Mouse (Mus musculus) activated CD4-positive, CD25-positive, alpha-beta regulatory T cell, adult 4 months (primary cell): ENCODE measurements at regions not wholly inside any gene's neighbourhood (a gene's known extent, or its start where the extent isn't known, plus 50 kb on each side); places are given as distances from the start of the nearest gene placed in this dataset.

Experiments used
- ATAC-seq: one replicate; pipeline ENCODE4 v1.8.0; 2017

DNA sequence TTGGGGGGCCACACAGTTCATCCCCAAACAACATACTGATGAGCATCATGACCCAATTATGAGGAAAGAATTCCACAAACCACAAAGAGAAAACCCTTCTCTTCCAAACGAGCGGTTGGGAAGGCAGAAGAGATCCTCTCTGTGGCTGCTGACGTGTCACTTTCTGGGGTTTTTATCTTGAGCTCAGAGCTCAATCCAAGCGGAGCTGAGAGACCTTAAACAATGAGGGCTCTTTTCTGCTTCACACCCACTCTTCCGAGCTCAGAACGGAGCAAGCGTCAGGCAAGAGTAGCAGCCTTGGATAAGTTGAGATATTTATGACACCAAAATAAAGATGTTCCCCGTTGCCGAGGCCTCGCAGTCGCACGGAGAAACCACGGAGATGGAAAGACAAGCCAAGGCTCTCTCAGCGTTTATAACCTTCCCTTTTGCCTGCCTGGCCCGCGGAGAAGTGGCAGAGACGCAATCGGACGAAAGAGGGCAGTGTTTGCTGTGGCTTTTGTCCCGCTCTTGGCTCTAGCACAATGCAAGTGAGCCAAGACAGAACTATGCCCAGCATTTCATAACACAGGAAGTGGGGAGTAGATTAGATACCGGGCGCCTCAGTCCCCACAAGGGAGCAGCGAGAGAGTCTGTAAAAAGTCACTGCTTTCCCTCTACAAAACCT is 100.7 kb downstream of the Chic2 start:
- peak; percentile 96 for ATAC-seq

- no peak for ATAC-seq
Observed at GRCm38 (mm10) chr5:74941426-74941825, 103.1 kb downstream of the Chic2 start.

GRCm38 (mm10) chr5:74937416-74937940 is 107.1 kb downstream of the Chic2 start:
- no peak for ATAC-seq

GRCm38 (mm10) chr5:74936087-74936486 is 108.5 kb downstream of the Chic2 start:
- ATAC-seq, result no peak

GRCm38 (mm10) chr5:74935676-74936075 is 108.9 kb downstream of the Chic2 start:
- no peak for ATAC-seq

DNA sequence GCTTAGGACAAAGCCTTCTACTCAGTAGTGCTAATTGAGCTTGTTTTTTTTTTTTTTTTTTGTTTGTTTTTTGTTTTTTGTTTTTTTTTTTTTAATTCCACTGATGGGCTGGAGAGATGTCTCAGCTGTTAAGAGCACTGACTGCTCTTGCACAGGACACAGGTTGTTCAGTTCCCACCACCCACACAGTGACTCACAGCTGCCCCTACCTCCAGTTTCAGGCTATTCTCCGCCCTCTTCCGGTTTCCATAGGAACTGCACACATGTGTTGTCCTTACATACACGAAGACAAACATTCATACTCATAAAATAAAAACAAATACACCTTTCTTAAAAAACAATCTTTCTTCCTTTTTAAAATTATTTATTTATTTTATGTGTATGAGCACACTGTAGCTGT is 111.3 kb downstream of the Chic2 start:
- no peak for ATAC-seq

DNA sequence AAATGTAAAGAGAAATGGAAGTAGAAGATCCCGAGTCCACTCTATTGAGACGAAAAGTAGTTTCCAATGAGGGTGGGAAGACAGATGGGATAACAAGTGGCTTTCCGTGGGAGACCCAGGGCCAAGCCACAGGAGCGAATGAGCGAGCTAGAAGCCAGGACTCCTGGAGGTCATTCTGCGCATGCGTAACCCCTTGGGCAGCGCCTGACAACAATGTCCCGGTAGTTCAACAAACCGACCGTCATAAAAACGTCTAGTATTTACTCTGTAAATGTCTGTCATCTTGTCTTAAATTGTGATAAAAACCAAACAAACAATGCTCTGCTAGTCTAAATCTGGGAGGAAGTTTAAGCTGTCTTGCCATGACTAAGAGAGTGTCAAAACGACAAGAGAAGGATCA is 112.4 kb downstream of the Chic2 start:
- ATAC-seq, result no peak

DNA sequence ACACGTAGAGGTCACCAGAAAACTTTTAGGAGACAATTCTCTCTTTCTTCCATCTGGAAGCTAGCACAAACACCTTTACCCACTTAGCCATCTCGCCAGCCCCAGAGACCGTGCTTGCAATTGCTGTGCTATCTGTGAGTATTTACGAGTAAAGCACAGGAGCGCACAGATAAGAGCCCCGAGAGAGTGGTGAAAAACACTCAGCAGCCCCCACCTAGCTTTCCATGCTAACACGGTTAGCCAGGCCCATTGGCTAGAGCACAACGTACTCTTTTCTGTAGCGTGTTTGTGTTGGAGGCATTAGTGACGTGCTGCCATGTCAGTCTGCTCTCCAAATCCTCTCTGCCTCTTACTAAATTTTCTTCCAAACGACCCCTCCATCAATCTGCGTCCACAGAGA is 112.8 kb downstream of the Chic2 start:
- no peak for ATAC-seq

GRCm38 (mm10) chr5:74927543-74927942 is 117.0 kb downstream of the Chic2 start:
- ATAC-seq, result no peak

DNA sequence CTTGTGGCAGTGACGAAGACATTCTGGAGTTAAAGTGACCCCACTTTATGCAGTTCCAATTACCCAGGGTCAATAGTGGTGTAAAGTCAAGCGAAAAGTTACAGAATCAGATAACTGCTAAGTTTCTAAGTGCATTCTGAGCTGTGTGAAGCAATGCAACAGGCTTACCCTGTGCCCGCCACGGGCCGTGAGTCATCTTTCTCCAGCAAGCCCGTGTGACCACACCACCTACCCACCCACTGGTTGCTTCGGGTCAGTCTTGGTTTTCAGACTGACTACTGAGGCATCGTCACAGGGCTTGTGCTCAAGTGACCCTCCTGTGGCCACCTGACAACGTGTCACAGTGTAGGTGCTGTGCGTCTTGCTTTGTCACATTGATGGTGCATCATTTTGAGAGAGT is 118.8 kb downstream of the Chic2 start:
- no peak for ATAC-seq

GRCm38 (mm10) chr5:74924031-74924533 is 120.5 kb downstream of the Chic2 start:
- ATAC-seq, result no peak

- no peak for ATAC-seq
Observed at GRCm38 (mm10) chr5:74923337-74923736, 121.2 kb downstream of the Chic2 start.

DNA sequence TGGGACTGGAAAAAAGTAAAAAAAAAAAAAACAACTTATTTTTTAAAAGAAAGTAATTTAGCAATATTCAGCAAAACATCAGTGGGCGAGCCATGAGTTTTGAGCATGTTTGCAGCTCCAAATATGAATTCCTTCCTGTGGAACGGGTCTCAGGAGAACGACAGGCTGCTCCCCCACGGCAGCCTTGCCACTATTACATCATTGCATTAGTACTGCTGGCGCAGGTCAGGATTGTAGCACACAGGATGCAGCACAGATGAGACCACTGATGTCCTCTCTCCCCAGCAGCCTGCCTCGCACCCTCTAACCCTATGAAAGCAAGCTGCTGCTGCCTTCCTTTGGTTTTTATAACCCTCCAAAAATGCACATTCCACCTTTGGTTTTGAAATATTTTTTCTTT is 121.7 kb downstream of the Chic2 start:
- no peak for ATAC-seq

- no peak for ATAC-seq
Observed at GRCm38 (mm10) chr5:74920939-74921338, 123.6 kb downstream of the Chic2 start.

GRCm38 (mm10) chr5:74920490-74920889 is 124.1 kb downstream of the Chic2 start:
- no peak for ATAC-seq

DNA sequence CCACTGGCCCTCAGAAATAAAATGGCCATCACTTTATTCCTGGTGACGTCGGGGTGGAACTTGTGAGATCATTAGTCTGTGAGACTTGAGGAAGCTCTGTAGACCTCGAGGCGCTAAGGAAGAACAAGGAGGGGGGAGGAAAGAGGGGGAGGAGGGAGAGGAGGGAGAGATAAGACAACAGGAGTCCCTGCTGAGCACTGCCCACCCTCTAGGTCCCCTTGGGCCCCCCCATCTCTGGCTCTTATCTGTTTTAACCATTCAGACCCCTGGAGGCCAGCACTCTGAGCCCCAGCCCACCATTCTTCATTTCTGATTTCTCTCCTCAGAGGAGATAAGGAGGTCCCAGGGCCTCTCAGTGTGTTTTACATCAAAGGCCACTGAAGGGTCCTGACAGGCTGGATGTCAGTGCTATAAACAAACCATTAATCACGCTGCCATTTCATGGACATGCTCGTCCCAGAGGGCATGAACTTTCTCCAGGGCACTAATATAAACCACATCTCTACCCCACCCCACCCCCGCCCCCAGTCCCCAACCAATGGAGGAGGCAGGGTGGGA is 139.0 kb downstream of the Chic2 start:
- no peak for ATAC-seq

GRCm38 (mm10) chr5:74904927-74905503 is 139.6 kb downstream of the Chic2 start:
- ATAC-seq, result no peak

DNA sequence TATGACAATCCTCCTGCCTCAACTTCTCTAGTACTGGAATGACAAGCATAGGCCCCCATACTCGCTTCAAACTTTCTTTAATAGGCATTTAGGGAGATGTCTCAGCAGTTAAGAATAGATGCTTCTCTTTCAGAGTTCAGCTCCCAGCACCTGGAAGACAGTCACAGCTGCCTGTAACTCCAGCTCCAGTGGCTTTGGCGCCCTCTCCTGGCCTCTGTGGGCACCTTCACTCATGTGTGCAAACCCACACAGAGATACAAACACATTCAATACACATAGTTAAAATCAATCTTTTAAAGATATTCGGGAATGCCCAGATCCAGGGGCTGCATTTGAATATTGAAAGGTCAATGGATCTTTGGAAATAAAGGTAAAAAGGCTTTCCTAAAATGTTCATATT is 140.2 kb downstream of the Chic2 start:
- no peak for ATAC-seq

- no peak for ATAC-seq
Observed at GRCm38 (mm10) chr5:74903711-74904110, 140.9 kb downstream of the Chic2 start.

- no peak for ATAC-seq
Observed at GRCm38 (mm10) chr5:74897133-74897532, 147.4 kb downstream of the Chic2 start.

- no peak for ATAC-seq
Observed at GRCm38 (mm10) chr5:74893276-74893675, 151.3 kb downstream of the Chic2 start.

GRCm38 (mm10) chr5:74891541-74891940 is 153.0 kb downstream of the Chic2 start:
- no peak for ATAC-seq

DNA sequence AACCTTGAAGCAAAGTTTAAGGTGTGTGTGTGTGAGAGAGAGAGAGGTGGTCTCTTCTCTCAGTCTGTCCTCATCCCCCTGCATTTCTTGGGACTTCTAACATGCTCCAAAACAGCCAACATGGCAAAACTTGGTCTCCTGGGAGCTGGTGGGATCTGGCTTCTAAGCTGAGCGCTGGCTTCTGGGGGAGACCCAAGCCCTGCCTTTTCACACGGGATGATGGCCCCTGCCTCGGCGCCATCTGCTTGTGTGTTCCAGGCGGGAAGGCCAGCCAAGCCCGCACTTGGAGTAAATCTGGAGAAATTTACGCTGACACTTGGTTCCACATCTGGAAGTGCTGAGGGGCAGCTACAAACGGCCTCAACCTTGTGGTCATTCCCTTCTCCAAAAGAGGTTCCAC is 155.6 kb downstream of the Chic2 start:
- no peak for ATAC-seq

GRCm38 (mm10) chr5:74885958-74886357 is 158.6 kb downstream of the Chic2 start:
- ATAC-seq, result no peak
